Mouse (Mus musculus) hematopoietic stem cell, adult 5-6 weeks (primary cell): Measurements from ENCODE around the gene Fam71b. TPM values are rescaled to one million over a fixed set of nuclear protein-coding genes. Genes with fewer than 3 reads are reported as not detected.

ENCODE experiments used
- ATAC-seq, 2 experiments: fragments of 125-278 bp in 1 of 2; replicated peaks in 1 of 2; 2 replicates each; pipeline ENCODE4 v1.8.0; 2016 to 2017; ENCODE audit warnings: inconsistent platforms in 2 of 2, mild to moderate bottlenecking in 2 of 2, moderate number of reproducible peaks in 2 of 2, low read depth in 1 of 2, moderate TSS enrichment in 1 of 2; ENCODE audit not compliant: low FRiP score in 2 of 2, poor library complexity in 2 of 2, severe bottlenecking in 2 of 2, insufficient read depth in 1 of 2, low TSS enrichment in 1 of 2
- total RNA-seq: library from RNA; stranded (forward); fragments of 172-1452, 232-1000 nt; gene quantifications from 2 replicates; pipeline ENCODE4 v1.2.3, GENCODE M21; 2017

Fam71b gene
- total RNA-seq: not detected in 2 replicates

DNA sequence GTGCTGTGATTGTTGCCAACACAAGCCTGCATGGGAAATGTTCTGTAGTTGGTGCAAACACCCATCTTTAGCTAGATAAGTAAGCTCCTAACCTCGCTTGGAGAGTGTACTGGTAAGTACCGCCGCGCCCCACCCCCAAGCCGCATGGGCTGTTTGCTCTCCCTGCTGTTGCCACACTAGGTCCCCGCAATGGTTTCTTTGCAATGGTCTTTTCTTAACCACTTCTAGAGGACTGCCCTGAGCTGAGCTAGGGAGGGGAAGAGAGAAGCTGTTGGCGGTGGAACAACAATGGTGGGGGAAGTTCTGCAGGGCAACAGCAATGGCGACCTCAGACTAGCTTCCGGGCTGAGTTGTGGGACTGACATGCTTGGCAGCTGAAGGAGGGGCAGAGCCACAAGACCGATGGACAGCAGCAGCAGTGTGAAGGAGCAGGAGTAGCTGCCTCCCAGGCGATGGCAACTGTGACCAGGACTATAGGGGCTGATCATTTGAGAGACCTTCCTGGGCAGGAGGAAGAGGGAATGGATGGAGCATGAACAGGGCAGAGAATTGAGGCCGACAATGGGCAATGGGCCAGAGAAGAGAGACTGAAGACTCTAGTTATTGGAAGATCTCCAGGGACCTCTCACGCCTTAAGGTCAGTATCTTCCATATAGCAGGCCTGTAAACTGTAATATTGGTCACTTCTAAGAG is at the start of gene Fam71b:
TSS of gene Fam71b (plus strand) at position 393 of the 693 bp plus-strand sequence.
- peak; percentile 32 to 57; a peak in 3 of 4 replicates for ATAC-seq

DNA sequence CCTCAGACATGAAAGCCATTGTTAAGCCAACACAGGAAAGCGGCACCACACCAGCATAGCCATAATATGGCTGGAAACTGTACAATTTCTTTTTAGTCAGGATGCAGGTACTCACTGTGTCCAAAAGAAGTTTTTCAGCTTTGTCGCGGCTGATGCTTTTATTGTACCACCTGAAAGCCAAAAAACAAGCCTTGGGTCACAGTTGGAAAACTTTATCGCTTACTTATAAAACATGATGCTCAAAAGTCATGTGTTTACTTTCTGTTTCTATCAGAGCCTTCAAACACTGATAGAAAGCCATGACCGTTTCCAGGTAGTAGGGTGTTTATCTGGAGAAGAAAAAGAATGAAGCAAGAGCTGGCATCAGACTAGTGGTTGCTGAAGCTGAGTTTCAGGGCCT is 48.6 kb upstream of the Fam71b start:
- ATAC-seq: no peak

DNA sequence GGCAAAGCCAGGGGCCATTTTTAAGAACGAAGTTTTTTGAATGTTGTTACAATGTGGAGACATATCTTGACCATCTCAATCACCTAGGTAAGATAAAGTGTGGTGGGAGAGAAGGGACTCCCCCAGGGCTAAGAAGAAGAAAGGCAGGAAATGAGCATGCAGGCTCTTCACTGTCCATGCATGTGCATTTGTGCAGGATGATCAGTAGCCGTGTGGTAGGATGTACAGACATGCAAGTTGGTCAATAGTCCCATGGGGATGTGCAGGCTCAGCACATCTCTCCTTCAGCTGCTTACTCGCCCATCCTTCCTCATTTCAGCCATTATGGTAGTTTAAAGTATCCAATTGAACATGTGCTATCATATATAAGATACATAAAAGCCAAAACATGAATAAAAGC is 47.9 kb upstream of the Fam71b start:
- ATAC-seq: no peak

DNA sequence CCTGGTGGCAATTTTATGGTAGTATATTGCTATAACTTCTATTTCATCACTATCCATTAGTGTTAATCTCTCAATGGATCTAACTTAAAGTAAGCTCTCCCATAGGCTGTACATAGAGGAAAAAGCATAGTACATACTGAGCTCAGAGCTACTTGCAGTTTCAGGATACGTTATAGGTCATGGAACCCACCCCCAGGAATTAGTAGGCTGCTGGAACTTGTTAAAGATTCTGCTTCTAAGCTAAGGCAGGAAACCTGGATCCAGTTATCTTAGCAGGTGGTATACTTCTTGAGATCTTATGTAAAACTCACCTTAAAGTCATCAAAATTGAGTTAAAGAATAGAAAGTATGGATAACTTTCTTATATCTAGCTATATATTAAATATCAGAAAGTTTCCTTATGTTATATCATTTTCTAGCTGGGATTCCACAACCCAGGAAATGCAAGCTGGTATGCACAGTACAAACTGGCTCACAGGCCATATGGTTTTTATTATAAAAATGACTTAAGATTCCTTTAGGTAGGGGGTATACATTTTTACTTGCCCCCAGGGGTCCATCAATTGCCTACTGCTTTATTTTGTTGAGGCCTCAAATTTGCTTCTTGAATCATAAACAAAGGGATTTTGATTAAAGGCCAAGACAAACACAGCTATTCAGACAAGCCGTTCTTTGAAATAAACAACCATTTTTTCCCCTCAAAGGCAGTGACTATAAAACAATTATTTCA is 46.5 kb upstream of the Fam71b start:
- ATAC-seq: no peak

DNA sequence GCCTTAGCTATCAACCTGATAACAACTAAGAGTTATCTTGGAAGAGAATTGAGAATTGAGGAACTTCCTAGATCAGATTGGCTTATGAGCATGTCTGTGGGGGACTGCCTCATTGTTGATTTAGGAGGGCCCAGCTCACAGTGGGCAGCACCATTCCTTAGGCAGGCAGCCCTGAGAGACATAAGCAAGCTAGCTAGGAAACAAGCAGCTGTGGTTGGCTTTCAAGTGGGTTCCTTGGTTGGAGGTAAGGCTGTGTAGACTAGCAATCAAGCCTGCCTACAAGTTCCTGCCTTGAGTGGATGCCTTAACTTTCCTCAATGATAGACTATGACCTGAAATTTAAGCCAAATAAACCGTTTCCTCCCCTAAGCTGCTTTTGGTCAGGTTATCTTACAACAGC is 38.0 kb upstream of the Fam71b start:
- no peak for ATAC-seq

DNA sequence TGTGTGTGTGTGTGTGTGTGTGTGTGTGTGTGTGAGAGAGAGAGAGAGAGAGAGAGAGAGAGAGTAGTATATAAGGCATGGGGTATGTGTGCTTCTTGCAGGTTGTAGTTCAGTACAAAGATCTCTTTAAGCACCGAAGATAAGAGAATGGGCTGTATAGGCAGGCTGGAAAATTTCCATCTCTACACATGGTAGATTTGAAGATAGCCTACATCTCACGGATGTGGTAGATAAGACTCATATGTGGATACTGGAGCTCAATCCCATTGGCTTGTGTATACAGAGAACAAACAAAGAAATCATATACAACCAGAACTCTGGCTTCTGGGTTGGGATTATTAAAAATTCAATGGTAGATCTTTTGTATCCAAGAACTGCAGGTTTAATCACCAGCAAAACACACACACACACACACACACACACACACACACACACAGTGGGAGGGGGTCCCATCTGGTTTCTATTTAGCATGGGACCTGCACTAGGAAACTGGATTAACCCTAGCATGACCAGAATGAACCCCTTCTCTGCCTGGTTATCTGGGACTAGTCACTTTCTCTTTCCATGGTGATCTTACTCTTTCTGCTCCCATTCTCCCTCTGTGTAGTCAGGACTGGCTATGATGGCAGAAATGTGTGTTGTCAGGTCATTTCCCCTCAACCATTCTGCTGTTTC is 35.2 kb upstream of the Fam71b start:
- no peak for ATAC-seq

DNA sequence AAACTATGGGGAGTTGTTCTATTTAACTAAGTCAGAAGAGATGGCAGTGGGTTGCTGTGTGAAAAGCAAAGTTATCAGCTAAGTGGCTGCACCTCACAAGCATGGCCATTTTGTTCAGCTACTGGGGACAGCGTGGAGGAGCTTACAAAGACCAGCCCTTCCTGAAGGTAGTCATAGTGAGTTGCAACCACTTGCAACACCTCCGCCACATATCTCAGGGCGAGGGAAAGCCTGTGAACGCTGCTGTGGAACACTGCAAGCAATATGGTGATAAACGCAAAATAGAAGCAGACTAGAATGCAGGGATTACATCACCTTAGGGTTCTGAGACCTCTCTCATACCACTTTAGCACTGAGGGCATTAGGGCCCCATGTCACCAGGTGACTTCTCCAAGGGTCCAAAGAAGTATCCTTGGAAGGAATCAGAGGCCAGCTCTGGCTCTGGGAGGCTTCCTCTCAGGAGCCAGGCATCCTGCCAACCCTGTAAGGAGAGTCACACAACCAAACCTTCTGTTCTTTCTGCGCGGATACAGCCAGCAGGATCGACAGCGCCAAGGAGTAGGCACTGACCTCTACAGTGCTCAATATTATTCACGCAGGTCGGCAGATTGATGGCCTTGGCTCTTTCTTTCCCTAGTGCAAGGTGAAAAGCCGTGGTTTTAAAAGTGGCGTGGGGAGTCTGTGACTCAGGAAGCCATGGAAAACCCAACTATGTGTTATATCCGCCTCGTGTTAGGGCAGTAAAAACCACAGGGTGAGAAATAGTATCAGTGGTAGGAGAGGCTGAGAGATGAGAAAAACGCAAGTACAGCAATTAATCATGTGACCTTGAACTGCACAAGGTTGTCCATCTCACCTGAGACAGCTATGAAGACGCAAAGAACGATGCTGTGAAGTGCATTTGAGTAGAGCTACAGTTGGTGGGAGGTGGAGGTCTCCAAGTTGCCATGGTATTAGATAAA is 34.0 kb upstream of the Fam71b start:
- ATAC-seq: peak; percentile 25; a peak in 3 of 4 replicates

DNA sequence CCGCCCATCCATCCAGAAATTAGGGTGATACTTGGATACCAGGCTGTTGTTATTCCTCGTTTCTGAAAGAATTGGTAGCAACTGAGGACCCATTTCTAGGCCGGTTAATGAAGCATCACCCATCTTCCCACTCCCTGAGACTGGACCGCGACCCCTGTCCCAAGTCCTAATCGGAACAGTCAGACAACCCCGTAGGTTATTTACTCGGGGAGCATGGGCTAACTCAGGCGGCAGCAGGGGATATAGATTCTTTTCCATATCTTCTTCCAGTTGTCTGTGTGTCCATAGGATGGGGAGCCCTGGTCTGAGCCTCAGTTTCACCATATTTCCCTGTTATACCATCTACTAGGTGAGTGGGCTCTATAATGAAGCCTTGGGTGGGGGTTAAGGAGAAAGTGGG is 32.5 kb upstream of the Fam71b start:
- no peak for ATAC-seq

DNA sequence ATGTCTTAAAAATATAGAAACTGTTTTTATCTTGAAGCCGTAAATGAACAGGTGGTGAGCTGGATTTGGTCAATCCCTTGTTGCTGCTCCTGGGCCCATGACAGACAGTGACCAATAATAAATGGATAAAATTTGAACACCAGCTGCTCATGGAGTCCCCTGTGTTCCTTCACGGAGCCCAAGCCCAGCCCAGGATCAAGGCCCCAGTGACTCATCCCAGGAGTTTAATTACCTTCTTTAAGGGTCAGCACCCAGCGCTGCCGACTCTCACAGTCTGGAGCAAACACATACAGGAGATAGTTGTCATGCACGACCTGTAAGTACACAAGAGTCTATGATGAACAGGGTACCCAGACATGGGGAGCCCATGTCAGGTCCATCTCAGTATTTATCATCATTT is 30.6 kb upstream of the Fam71b start:
- ATAC-seq: no peak

DNA sequence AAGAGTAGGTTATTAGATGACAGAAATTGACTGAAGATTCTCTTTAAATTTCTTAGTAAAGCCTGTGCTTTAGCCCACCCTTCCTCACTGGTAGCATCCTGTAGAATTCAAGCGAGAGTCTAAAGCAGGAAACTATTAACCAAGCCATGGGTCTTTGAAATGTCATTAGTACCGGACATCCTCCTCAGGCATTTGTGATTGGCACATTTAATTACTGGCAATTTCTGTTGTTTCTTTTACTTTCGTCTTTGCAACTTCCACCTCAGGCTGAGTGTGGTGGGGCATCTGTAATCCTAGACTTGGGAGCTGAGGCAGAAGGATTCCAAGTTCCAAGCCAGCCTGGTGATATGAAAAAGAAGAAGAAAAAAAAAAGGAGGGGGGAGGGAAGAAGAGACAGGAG is 30.0 kb upstream of the Fam71b start:
- ATAC-seq: peak; percentile 28 to 58; a peak in 2 of 4 replicates

DNA sequence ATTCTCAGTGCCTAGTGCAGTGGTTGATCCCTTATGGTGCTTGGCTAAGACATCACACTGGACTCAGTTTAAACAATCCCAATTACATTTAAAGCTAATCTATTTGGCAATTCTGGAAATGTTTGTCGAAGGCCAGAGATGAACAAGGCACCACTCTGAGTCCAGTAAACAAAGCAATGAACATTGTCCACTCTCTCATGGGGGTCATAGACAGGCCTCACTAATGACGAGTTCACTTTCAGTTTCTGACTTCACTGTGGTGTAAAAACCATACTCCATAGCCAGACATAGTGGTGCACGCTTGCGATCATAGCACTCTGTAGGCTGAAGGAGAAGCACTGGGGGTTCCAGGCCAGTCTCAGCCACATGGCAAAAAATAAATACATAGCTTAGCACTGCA is 25.9 kb upstream of the Fam71b start:
- ATAC-seq: no peak

DNA sequence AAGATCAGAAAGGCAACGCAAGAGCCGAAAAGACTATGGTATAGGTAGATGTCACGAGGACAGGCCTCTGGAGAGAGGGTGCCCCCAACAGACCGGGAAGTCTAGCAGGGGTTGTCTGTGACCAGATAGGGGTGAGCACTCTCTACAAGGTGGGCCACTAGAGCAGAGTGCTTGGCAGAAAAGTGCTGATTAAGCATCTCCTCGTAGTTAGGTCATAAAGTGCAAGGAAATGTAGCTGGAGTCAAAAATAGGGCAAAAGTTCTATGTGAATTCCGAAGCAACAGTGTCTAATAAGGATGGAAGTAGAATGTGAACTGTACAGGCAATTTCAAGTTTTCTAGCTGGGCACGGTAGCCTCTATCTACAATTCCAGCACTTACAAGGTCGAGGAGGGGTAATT is 25.1 kb upstream of the Fam71b start:
- no peak for ATAC-seq

DNA sequence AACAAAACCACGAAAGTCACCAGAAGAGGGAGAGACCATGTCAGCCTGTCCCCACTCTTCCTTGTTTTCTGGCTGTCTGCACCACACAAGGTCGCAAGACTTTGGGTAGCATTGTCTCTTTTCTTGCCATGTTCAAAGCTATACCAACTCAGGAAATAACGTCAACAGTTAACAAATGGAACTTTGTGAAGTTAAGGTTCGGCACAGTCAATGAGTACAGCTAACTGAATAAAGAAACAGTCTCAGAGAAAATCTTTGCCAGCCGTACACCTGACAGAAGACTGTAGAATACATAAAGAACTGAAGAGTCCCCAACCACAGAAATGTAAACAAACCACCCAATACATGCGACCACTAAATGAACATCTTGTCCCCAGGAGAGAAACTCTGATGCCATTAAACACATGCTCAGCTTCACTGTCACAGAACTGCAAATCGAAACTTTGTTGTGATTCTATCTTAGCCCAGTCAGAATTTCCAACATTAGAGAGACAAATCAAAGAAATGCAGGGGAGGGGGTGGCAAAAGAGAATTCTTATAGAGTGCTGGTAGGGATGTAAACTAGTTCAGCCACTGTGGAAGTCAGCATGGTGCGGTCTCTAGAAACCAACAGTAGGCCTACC is 23.9 kb upstream of the Fam71b start:
- ATAC-seq: no peak

DNA sequence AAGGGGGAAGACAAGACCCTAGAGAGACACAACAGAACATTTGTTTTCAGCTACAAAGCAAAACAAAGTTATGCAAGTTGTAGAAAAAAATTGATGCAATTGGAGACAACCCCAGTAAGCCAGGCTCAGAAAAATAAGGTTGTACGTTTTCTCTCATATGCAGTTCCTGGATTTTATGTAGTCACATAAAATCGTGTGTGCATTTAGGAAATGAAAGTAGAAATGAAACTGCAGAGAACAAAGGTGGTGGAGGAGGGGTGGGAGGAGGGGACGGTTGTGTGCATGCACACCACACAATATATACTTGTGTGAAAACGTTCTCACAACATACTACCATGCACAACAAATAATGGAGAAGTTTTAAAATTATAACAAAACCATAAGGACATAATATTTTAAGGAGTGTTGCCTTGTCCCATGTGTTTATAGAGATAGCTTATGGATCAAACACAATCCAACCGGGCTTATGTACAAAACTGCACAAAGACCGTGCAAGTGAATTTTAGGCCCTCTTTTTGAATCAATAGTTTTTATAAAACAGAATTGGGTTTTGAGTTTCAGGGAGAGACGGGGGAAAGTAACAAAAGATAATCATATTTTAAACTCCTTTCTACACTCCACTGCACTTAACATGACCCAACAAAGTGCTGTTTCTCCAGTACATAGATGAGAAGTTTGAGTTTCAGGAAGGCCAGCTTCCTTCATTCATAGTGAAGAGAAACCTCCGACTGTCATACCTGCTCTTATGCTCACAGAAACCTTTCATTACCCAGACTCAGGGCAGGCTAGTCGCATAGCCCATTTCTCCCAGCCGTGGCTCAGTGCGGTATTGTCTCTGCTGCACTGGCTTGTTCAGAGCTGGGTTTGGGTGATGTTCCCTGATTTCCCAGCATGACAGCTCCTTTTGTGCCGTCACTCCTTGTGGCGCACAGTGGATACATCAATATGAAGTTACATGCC is 23.0 kb upstream of the Fam71b start:
- peak in 1 of 2 experiments; percentile 44; a peak in 1 of 4 replicates for ATAC-seq

DNA sequence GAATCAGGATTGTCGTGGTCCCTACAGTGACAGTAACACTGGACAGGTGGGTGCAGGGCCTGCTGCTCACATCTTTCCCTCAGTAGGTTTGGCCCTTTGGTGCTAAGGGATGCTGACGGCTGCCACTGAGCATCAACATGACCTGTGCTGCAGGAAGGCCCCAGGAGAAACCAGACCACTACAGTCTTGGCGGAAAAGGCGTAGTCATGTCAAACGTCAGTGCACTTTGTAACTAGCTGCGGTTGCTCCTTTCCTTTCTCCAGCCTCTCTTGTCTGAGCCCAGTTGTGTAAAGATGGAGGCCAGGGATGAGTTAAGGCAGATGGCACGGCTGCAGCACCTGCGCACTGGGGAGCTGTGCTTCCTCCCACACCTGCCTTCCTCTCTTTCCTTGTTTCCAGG is 21.3 kb upstream of the Fam71b start:
- ATAC-seq: no peak

DNA sequence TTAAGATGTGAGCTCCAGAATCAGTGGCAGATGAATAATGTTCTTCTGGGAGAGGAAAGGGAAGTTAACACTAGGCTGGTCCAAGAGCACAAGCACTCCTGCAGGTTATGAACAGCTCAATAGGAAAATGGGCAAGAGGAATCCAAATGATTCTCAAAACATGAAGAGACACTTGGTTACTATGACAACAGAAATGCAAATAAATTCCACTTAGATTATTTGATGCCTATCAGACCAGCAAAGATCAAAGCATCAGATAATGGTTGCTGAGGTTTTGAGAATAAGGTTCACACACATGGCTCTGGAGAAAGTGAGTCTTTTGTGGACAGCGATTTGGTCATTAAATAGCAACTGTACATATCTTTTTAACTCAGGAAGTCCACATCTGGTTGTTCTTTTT is 19.0 kb upstream of the Fam71b start:
- ATAC-seq: no peak
